Mouse (Mus musculus): ENCODE measurements around the gene Cebpa. TPM values are rescaled to one million over a fixed set of nuclear protein-coding genes. Genes with fewer than 3 reads are reported as not detected.

Cebpa gene
- total RNA-seq, 1 experiment from 2014 or later = 6.4 TPM

DNA sequence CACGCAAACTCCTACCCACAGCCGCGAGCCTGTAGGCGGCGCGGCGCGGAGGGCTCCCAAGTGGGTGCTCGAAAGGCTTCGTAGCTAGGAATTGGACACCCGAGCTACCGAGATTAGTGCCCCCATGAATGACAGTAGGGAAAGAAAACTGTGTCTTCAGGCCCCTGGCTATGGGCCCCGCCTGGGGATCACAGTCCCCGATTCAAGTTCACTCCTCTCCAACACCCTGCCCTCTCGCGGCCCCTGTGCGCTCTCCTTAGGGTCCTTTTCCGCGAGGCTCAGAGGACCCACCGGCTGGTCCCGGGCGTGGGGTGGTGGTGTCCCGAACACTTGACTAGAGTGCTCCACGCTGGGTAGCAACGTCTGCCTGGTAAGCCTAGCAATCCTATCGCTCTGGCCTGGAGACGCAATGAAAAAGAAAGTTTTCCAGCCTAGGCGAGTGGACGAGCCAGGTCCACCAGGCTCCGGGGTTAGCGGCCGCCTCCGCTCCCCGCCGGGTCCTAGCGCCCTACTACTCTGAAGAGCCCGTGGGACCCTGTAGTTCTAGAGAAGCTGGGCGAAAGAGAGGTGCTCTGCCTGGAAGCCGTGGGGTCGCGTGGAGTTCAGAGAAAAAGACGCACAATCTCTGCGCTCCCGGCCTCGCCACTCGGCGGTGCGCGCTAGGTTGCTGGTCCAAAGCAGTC lies 853 bp upstream of the Cebpa start:
- no peak for ATAC-seq (ENCODE audit: extremely low read depth, insufficient number of reproducible peaks, low FRiP score, poor library complexity, severe bottlenecking)

GRCm38 (mm10) chr7:35119506-35120145 lies 533 bp downstream of the Cebpa start:
- no peak for ATAC-seq (ENCODE audit: extremely low read depth, insufficient number of reproducible peaks, low FRiP score, poor library complexity, severe bottlenecking)

DNA sequence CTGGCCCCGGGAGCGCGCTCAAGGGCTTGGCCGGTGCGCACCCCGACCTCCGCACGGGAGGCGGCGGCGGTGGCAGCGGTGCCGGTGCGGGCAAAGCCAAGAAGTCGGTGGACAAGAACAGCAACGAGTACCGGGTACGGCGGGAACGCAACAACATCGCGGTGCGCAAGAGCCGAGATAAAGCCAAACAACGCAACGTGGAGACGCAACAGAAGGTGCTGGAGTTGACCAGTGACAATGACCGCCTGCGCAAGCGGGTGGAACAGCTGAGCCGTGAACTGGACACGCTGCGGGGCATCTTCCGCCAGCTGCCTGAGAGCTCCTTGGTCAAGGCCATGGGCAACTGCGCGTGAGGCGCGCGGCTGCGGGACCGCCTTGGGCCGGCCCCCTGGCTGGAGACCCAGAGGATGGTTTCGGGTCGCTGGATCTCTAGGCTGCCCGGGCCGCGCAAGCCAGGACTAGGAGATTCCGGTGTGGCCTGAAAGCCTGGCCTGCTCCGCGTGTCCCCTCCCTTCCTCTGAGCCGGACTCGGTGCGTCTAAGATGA lies 1.1 kb downstream of the Cebpa start:
- ATAC-seq (ENCODE audit: extremely low read depth, insufficient number of reproducible peaks, low FRiP score, poor library complexity, severe bottlenecking) = no peak

- ATAC-seq (ENCODE audit: extremely low read depth, insufficient number of reproducible peaks, low FRiP score, poor library complexity, severe bottlenecking) = no peak
Measured at GRCm38 (mm10) chr7:35121150-35121549, 2.1 kb downstream of the Cebpa start.

- ATAC-seq (ENCODE audit: extremely low read depth, insufficient number of reproducible peaks, low FRiP score, poor library complexity, severe bottlenecking) = no peak
Measured at GRCm38 (mm10) chr7:35122401-35123320, 3.6 kb downstream of the Cebpa start.

- ATAC-seq (ENCODE audit: extremely low read depth, insufficient number of reproducible peaks, low FRiP score, poor library complexity, severe bottlenecking) = no peak
Measured at GRCm38 (mm10) chr7:35123431-35123953, 4.4 kb downstream of the Cebpa start.

GRCm38 (mm10) chr7:35124216-35124615 lies 5.1 kb downstream of the Cebpa start:
- no peak for ATAC-seq (ENCODE audit: extremely low read depth, insufficient number of reproducible peaks, low FRiP score, poor library complexity, severe bottlenecking)

- ATAC-seq (ENCODE audit: extremely low read depth, insufficient number of reproducible peaks, low FRiP score, poor library complexity, severe bottlenecking) = peak; percentile 27; the same call in 1 of the 2 replicates
Measured at GRCm38 (mm10) chr7:35124745-35125144, 5.7 kb downstream of the Cebpa start.

DNA sequence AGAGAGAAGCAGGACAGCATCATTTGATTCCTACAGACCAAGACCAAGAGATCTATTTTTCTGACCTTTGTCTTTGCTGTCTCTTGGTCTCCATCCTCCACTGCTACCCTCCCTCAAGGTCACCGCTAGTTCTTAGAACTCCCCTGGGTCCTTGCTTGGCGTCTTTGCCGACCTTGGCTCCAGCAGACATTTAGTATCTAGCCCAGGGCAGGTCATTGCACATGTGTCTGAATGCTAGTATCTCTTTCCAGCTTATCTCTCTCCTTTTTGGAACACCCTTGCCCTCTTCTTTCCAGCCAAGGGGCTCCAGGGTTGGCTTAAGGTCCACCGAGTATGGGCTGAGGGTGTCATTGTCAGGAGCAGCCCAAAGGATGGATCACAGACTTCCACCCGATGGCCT lies 6.9 kb downstream of the Cebpa start:
- ATAC-seq (ENCODE audit: extremely low read depth, insufficient number of reproducible peaks, low FRiP score, poor library complexity, severe bottlenecking) = no peak

DNA sequence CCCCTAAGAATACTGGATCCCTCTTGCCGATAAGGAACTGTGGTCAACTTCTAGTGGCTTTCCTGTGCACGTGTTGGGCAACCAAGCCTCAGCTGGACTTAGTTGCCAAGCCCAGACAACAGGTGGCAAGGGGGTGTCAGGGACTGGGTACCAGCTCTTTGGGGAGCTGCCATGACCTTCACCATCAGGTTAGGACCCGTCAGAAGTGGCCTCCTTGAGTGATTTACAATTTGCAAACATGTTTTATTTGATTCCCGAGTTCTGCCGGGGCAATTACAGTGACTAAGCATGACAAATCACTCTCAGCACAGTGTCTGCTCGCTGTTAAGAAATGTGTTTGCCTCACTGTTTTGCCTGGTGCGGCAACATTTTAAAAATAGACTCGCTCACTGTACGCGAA lies 7.9 kb downstream of the Cebpa start:
- ATAC-seq (ENCODE audit: extremely low read depth, insufficient number of reproducible peaks, low FRiP score, poor library complexity, severe bottlenecking) = no peak

DNA sequence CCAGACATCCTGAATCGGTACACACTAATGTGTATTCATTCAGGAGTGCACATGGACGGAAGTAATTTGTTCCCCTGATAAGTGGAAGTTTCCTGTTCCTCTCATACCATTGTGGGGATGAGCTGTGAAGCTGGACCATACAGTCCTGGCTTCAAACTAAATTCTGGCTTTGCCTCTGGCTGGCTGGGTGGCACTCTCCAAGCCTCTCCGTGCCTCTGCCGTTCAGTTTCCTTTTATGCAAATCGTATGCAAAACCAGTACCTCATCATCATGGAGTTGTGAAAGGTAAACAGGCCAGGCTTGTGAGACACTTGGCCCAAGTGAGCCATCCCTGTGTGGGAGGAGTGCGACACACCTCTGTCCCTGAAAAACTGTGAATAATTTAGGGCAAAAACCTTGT lies 8.6 kb downstream of the Cebpa start:
- ATAC-seq (ENCODE audit: extremely low read depth, insufficient number of reproducible peaks, low FRiP score, poor library complexity, severe bottlenecking) = peak; percentile 44

- ATAC-seq (ENCODE audit: extremely low read depth, insufficient number of reproducible peaks, low FRiP score, poor library complexity, severe bottlenecking) = no peak
Measured at GRCm38 (mm10) chr7:35128677-35129567, 9.8 kb downstream of the Cebpa start.

DNA sequence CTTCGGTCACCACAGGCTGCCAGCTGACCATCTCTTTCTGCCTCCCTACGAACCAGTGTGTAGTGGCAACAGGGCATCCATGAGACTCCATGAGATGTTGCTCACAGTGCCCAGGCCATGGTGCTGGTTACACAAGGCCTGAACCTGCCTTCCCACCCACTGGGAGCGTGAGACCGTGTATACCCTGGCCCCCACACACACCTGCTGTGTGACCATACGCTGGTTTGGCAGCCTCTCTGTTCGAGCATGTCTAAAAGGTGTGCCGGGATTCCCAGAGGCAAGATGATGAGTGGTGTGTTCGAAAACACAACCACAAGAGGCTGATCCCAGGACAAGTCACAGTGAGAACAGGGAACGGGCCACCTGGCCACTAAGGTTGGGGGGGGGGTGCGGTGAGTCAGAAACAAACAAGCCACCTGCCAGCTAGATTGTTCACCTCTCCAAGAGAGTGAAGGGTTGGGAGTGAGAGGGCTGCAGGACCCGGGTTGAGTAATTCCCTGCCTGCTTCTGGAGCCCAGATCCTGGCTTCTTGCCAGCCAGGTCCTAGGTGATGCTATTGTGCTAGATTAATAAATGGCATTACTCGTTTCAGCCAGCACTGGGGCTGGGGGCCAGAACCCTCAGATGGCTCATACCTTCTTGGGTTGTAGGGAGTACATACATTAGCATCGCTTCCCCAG lies 11.1 kb downstream of the Cebpa start:
- ATAC-seq (ENCODE audit: extremely low read depth, insufficient number of reproducible peaks, low FRiP score, poor library complexity, severe bottlenecking) = no peak

GRCm38 (mm10) chr7:35130888-35131287 lies 11.8 kb downstream of the Cebpa start:
- no peak for ATAC-seq (ENCODE audit: extremely low read depth, insufficient number of reproducible peaks, low FRiP score, poor library complexity, severe bottlenecking)

DNA sequence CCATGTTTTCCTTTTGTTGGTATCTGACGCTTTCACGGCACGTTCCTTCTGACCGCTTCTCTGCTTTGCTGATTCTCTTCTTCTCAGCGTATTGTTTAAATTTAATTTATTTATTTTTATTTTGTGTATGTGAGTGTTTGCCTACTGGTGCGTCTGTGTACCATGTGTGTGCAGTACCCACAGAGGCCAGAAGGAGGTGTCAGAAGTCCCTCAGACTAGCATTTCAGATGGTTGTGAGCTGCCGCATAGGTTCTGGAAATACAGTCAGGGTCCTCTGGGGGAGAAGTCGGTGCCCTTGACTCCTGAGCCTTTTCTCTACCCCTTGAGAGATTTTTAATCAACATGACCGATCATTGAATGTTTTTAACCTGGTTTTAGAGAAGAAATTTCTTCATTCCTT lies 12.5 kb downstream of the Cebpa start:
- no peak for ATAC-seq (ENCODE audit: extremely low read depth, insufficient number of reproducible peaks, low FRiP score, poor library complexity, severe bottlenecking)

- ATAC-seq (ENCODE audit: extremely low read depth, insufficient number of reproducible peaks, low FRiP score, poor library complexity, severe bottlenecking) = no peak
Measured at GRCm38 (mm10) chr7:35134621-35135020, 15.5 kb downstream of the Cebpa start.

DNA sequence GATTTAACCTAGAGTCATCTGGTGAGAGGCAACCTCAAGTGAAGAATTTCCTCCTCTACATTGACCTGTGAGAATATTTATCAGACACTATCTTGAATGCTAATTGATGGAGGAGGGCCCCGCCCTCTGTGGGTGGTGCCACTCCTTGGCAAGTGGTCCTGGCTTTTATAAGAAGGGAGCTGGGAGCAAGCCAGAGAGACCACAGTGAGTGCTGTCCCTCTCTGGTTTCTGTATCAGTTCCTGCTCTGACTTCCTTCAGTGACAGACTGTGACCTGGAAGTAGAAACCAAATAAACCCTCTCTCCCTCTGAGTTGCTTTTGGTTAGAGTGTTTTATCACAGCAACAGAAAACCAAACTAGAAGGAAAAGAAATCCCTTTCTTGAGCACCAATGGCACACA lies 18.4 kb downstream of the Cebpa start:
- no peak for ATAC-seq (ENCODE audit: extremely low read depth, insufficient number of reproducible peaks, low FRiP score, poor library complexity, severe bottlenecking)

- no peak for ATAC-seq (ENCODE audit: extremely low read depth, insufficient number of reproducible peaks, low FRiP score, poor library complexity, severe bottlenecking)
Measured at GRCm38 (mm10) chr7:35138481-35138880, 19.4 kb downstream of the Cebpa start.
